Mouse (Mus musculus): Measurements from ENCODE around the gene Cyp24a1. TPM values are rescaled to one million over a fixed set of nuclear protein-coding genes. Genes with fewer than 3 reads are reported as not detected.
"Not testable (repeated sequence)": the region's sequence is repeated elsewhere in the genome, so short reads cannot be mapped to it uniquely, and the experiment has no call there.

Gene Cyp24a1
- total RNA-seq, 1 experiment from 2014 or later, result not detected

DNA sequence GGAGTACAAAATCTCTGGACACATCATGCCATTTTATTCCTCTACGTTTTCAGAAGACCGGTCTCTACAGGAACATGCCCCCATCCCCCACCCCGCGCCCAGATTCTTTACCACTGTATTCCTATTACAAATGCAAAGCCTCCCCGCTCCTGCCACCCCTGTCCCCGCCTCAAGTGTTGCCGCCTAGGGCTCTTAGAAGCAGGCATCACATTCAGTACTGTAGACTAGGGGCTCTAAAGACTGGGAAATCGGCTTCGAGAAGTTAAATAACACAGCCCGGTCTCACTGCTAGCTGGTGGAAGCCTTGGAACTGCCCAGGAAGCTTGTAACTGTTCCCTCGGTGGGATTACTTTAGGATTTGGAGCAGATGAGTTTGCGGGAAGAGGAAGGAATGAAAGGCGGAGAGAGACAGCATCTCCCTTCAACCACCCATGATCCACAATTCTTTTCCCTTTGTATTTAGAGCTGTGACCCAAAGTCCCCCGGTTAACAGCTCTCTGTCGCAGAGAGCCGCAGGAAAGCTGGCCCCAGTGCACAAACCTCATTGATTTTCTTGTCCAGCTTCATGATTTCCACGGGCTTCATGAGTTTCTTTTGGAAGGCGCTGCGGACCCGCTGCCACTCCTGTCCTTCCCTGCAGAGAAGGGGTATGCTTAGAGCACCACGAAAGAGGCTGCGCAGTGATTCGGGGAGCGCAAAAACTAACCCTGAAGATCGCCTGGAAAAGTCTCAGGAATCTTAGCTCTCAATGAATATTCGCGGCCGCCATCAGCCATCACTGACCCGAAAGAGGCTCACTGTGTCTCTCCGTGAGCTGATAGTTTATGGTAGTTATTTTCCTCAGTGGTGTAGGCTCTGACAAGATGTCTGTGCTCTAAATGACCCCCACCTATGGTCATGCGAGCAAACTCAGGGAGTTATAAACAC lies 1.9 kb downstream of the Cyp24a1 start:
- DNase-seq, result no peak

DNA sequence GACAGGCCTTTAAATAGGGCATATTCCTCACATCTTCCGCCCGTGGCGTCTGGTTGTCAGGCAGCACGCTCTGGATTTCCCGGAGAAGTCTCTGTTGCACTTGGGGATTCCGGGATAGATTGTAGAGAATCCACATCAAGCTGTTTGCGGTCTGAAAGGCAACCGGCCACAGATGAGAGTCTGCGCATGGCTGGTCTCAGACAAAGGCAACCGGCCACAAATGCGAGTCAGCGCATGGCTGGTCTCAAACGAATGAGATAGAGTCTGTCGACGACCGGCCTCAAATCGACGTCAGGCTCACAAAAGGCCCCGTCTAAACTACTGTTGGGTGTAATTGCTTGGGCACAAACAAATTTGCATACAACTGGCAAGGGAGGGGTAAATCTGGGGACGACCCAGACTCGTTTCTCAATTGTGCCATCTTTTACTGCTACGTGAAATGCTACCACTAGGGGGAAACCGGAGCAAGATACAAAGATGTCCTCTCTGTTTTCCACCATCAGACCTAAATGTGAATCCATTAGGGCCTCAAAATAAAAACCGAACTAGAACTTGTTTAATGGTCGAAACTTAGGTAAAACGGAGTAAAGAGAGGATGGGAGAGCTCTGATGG lies 8.9 kb downstream of the Cyp24a1 start:
- DNase-seq, result no peak

DNA sequence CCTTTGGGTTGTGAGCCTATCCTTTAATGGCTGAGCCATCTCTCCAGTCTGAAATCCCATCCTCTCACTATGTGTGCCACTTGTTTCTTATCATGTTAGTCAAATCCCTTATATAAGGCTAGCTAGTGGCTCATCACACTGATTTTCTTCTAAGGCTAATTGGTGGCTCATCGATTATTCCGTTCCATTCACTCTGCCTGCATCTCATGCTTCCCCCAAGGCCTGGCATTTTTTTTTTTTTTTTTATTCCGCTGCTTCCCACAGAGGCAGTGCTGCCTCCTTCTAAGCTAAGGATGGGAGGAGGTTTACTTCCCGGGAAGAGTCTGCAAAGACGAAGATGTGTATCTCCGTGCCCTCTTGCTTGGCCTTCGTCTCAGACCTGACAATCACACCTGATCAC lies 9.7 kb downstream of the Cyp24a1 start:
- no peak for DNase-seq

DNA sequence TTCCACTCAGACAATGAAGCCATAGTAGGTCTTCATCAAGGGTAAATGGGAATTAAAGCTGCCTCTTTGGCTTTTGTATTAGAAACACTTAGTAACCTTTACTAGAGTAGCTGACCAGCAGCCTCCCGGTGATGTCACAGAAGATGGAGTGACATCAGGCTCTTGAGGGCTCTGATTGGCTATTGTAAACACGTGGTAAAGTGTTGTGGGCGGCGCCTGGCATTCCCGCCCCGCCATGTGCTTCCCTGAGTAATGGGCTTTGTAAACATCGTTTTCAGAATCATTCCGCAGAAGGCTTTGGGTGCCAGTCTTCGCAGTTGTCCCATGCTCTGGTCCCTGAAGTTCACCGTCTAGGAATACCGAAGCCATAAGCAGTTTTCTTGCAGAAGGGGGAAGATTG lies 13.0 kb downstream of the Cyp24a1 start:
- DNase-seq, result no peak

DNA sequence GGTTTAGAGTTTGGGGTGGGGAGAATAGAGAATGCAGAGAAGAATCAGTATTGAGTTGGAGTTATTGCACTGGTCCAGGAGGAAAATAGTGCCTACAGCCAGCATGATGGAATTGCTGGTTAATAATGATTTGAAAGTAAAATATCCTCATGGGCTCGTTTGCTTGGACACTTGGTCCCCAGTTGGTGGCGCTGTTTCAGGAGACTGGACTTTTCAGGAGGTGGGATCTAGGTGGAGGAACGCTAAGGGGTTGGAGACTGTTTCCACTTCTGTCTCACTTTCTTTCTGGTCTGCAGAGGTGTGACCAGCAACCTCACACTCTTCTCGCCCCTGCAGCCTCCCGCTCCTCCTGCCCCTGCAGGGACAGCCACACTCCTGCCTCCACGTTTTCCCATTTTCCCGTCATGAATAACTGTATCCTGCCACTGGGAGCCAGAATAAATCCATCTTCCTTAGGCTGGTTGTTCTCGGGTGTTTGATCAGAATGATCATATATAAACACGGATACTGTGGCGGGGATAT lies 14.9 kb downstream of the Cyp24a1 start:
- DNase-seq, result no peak

DNA sequence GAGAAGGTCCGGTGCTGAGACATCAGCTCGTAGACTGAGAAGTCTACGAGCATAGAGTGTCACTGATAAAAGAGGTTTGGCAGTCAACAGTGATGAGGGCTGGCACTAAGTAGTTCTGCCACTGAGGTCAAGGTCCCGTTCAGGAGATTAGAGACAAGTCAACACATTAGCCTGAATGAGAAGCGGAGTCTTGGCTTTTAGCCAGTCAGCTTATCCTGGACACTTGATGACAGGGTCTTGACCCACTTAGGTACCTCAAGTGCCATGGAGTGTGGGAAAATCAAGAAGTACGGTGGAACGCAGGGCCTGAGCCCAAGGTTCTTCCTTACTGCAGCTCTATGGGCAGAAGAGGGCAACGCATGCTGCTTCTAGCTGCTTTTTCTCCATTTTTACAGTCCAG lies 20.3 kb downstream of the Cyp24a1 start:
- DNase-seq, result no peak

DNA sequence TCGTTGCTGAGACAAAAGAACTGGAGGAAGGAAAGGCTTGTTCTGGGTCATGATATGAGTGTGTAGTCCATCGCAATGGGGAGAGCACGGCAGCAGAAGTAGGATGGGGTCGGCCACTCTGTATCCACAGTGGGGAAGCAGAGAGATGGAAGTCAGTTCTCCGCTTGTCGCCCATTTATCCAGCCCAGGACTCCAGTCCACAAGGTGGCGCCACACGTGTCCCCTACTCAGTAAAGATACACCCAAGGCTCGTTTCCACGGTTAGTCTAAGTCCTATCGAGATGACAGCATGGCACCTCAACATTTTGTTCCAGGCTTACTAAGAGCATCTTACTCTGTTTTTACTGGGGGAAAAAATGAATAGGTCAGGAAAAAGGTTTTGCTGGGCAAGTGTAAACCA lies 20.7 kb downstream of the Cyp24a1 start:
- DNase-seq, result peak; percentile 39

DNA sequence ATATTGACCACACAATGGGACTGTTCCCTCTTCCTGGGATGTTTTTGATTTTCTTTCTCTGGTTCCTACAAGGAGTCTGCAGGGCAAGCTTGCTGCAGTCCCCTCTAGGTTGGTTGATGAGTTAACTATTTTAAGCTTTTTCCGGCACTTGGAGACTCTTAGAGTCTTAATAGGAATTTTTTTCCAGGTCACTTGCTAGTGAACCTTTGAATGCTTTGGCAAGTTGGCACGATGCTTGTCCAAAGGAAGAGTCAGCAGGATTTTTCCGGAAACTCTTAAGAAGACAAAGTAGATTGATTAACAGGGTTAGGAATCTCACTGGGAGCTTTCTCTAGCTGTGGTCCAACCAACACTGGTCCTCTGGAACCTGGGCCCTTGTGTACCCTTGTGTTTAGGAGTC lies 21.8 kb downstream of the Cyp24a1 start:
- no peak for DNase-seq

DNA sequence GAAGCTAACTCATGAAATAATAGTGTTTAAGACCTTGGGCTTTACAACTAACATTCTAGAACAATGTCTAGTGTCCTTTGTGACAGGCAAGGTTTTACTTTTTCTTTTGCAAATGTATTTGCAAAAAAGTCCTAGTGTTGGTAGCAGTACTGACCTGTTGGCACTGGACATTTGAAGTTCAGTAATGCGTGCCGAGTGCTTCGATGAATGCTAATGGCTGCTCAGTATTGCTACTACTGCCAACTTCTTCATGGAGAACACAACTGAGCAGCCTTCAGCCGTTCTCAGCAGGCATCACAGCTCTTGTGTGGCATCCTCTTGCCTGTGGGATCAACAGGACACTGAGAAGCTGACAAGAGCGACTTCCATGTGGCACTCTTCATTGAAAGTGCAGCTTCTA lies 22.8 kb downstream of the Cyp24a1 start:
- no peak for DNase-seq

DNA sequence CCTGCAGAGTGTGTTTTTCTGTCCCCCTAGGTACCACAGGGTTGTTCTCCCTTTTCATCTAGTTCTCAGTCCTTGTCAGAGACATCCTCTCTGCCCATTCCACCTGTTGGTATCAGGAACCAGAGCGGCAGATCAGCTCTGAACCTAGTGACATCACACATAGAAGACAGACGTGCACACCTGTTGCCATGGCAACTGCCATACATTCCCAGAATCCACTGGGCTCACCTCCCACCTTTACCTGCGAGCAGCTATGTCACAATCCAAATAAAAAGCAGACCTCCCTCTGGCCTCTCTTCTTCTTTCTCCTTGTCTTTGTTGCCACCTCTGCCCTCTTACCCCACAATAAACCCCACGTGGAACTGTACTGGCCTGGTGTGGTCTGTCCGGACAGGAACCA lies 26.4 kb downstream of the Cyp24a1 start:
- DNase-seq, result no peak

DNA sequence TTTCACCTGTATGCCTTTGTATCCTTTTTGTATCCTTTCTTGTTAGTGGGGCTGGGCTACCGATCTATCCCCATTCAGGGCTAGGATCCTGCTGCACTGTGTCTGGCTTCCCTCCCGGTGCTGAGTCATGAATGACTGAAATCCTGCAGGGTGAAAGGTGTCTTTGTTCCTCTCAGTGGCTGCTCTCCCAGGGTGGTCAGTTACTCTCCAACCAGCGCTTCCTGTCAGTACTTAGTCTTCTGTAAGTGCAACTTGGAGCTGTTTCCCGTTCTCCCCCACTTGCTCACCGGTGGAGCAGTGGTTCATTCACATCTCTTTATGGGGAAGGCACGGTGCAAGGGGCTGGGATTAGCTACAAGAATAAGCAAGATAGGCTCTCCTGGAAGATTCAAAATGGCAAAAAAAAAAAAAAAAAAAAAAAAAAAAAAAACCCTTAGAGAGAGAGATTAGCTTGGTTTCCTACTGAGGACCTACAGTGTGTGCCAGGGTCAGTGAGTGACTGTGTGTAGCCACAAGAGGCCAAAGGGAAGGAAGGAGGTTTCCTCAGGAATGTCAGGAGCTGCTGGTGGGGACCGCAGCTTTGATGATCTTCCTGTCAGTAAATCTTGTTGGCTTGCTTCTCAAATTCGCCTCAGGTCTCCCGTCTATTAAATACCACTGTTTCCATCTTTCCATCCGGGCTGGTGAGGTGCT lies 27.2 kb downstream of the Cyp24a1 start:
- DNase-seq, result peak; percentile 80

DNA sequence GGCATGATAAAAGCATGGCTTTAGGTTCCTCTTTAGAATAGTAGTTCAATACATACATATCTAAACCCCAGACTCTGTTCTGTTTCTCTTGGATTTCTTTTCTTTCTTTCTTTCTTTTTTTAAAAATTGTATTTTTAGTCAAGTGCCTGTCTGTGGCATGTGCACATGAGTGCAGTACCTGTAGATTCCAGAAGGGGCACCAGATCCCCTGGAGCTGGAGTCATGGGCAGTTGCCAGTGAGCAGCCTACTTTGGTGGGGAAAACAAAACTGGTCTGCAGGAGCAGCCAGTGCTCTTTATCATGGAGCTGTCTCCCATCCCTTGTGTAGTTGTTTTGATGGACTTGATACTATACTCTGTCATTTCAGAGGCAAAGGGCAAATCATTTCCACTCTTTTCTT lies 28.9 kb downstream of the Cyp24a1 start:
- DNase-seq, result no peak

DNA sequence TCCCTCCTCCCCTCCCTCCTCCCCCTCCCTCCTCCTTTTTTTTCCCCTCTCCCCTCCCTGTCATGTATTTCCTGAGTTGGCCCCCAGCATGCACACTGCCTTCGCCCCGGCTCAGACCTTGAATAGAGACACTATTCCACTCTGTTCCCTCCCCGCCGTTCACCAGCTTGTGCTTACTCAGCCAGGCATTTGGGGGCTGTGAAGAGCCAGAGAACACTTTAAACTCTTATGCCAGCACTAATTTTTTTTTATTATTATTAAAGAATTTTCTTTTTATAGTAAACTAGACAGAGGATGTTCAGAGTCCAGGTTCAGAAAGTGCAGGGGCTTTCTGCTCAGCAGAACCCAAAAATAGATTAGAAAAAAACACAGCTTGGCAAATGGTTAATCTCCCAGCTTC lies 32.1 kb downstream of the Cyp24a1 start:
- no peak for DNase-seq

DNA sequence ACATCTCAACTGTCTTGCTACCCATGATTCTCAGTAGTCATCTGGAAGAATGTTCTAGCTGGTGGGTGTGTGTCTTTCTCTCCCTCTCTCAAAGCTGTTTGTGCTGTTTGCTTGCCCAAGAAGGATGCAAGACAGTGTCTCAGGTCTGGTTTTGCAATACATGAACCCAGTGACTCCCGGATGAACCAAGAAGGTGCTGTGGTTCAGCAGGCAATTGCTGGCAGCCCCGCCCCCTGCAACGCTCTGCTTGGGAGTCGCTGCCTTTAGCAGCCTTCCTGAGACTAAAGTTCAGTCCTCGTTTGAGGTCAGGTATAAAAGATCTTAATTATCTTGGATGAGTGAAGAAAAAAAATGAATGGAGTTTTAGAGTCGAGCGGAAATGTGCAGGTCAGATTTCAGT lies 35.3 kb downstream of the Cyp24a1 start:
- no peak for DNase-seq

DNA sequence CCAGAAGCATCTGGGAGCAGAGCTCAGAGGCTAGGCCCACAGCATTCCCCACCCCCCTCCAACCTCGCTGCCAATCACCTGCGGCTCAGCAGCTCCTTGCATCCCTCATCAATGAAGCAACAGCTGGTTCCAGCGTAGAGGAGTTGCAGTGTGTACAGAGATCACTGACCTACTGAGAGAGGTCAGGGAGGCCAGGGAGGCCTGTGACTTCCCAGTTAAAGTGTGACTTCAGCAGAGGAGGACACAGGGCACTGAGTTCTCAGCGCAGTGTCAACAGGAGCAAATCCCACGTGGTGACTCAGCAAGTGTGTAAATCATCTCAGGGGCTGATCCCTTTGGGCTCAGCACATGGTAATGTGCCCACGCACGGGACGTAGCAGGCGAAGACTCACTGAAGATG lies 37.1 kb downstream of the Cyp24a1 start:
- DNase-seq, result peak; percentile 6

DNA sequence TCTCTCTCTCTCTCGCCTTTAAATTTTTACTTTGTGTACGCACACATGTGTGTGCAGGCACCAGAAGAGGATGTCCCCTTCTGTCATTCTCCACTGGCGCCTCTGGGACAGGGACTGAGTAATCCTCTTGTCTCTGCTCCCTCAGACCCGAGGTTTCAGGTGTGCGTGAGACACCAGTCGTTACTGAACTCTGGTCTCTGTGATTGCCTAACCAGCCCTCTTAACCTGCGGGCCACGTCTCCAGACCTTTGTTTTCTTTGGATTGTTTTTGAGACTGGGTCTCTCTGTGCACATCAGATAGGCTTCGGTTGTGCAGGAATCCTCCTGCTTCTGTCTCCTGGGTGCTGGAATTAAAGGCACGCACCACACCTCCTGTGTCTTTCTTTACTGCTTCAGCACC lies 37.8 kb downstream of the Cyp24a1 start:
- DNase-seq, result no peak

DNA sequence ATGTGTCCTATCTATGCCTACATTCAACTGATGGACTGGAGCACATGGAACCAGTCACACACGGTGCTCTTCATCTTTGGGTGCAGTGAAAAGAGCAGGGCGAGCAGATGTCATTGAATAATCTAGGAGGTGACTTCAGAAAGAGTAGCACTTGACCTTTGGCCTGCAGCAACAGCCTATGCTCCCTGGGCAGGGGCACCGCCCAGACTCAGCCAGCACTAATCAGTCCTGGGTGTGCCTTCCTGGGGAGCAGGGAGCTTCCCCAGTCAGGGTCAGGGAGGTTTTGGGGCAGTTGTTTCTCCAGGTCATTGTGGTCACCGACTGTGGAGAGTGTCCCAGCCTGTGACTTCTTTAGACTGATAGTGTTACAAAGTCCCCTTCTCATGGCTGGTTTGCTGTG lies 43.1 kb downstream of the Cyp24a1 start:
- DNase-seq, result not testable (repeated sequence)

DNA sequence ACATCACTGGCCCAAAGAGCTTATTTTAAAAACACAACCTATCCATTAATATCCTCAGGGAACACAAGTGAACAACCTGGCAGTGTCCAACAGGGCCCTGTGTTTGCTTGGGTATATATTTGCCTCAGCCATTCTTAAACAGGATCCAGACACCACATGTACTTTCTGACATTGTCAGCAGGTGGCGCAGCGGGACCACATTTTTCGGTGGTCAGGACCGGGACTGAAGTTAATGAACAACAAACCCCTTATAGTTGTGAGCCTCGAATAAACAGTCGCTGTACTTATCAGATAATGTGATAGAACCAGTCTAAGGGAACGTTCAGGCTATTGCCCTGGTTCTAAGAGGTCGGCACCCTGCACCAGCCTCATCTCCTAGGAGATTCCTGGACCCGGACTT lies 46.0 kb downstream of the Cyp24a1 start:
- DNase-seq, result peak; percentile 70

DNA sequence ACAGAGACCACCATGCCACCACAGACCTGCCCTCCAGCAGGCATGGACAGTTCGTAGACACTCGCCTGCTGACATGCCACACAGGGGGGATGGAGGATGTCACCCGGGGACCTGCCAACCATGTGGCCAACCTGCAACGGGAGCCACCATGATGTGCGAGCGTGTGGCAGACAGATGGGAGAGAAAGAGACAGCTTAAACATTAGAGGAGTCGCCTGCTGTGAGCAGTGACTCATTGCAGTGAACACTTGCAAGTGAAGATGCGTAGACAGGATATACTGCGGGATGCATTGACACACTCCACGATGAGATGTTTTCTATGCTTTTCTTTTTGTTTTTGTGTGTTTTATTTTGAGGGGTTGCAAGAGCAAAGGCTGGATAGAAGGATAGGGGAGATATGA lies 49.3 kb downstream of the Cyp24a1 start:
- no peak for DNase-seq

DNA sequence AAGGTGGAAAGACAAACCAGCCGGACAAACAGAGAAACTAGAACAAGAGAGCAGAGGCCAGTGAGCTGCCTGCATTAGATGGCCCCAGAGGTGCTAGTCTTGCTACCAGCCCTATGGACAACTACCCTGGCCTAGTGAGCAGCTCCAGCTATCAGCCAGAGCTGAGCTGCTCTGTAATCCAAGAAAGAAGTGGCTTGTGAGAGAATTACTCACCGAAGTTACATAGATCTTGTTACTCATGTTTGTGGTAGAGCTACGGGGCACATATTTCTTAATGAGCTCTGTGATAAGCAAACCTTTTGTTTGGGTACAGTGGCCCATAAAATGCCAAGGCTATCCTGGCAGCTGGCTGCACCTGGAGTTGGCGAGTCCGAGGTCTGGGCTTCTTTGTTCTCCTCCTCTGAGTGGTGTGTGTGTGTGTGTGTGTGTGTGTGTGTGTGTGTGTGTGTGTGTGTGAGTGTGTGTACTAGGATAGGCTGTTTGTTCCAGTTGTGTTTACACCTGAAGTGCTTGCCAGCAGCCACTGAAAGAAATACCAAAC lies 50.0 kb downstream of the Cyp24a1 start:
- DNase-seq, result peak; percentile 7

DNA sequence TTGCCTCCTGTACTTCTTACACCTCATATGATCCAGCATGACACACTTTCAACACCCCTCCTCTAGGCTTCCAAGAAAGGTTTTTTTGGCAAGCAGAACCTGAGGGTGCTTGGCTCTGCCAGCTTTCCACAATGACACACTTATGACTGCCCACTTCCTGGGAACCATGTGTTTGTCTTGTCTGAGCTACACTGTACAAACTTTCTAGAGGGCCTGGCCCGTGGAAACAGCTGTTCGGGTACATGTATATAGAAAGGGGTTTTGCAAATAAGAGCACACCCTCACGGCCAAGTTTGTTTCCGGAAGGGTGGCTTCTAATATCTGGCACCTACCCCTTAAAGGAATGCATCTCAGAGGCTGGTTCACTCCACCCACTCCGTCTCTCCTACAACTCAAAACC lies 51.1 kb downstream of the Cyp24a1 start:
- DNase-seq, result no peak

DNA sequence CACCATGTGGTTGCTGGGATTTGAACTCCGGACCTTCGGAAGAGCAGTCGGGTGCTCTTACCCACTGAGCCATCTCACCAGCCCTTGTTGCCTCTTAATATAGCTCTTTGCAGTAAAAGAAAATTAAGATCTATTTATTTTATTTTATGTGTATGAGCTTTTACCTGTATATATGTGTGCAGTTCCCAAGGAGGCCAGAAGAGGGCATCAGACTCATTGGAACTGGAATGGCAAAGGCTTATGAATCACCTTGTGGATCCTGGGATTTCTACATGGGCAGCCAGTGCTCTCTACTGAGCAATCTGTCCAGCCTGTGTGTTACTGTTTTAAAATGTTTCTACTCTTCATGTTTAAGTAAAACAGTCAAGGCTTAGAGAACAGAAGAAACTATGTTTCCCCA lies 54.4 kb downstream of the Cyp24a1 start:
- DNase-seq, result peak; percentile 32

DNA sequence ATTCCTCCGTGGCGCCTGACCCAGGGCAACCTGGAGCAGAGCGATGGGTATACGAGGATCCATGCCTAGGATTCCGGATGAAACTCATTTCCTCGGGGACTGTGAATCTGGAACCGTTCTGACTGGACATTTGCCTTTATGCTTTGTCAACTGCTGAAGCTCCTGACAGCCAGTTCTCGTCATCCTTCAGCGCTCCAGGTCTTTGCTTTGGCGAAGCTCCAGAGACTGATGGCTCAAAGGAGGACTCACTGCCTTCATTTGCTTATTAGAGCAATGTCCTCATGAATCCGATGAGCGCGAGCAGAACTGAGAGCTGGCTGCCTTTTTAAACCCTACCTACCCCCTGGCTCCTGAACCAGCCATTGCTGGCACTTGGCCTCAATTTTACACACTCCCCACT lies 58.2 kb downstream of the Cyp24a1 start:
- DNase-seq, result no peak

Data from adrenal gland, postnatal 25 days (tissue).